Mouse (Mus musculus): ENCODE data around the gene Dgkh. TPM values are rescaled to one million over a fixed set of nuclear protein-coding genes. Genes with fewer than 3 reads are reported as not detected.
A peak's percentile ranks its signal among the peaks of the same experiment; 100 is the strongest.

Gene Dgkh
- polyA plus RNA-seq, 1 experiment, result 49.3 TPM

DNA sequence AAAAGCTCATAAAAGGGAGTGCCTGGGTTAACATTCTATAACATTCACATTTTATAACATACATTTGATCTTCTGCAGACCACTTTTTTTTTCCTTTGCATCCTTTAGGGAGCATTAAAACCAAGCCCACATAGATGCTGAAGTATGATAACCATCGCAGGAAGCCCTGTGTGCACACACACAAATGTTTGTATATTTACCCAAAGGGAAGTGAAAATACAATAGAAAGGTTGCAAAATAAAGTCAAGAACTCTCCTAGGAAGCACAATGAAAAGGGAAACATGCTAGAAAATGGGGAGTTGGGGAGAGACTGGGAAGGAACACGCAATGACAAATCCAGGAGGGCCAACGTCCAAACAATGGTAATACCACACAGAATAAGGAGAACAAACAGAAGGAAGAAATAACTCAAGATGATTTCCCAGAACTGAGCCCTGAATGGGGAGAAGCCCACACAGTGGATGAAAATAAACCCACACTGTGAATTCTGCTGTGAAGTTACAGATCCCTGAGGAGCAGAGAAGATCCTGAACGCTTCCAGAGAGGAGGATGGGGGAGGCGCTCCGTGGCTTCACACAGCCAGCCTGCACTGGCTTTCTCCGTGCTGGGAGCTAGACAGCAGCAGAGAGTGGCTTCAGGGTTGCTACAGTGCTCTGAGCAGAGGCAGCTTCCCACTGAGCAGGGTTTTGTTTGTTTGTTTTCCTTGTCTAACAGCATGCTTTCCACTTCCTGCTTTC is 54.6 kb downstream of the Dgkh start:
- no peak overlapping the region for H3K4me3 ChIP-seq (ENCODE audit: control insufficient read depth, low read depth, low read length)
- no peak overlapping the region for H3K27ac ChIP-seq (ENCODE audit: control insufficient read depth, insufficient read depth, low read depth, low read length)
- no peaks in the 10 kb centered on the region for H3K36me3 ChIP-seq (ENCODE audit: control insufficient read depth, insufficient read depth, low read length)
- no peaks in the 10 kb centered on the region for H3K4me1 ChIP-seq (ENCODE audit: control insufficient read depth, insufficient read depth, low read length)
- H3K27me3 ChIP-seq (ENCODE audit: control insufficient read depth, insufficient read depth, low read length), result no peaks in the 10 kb centered on the region
- TF ChIP-seq POLR2A (IDR thresholded peaks at IDR 0.05; ENCODE audit: control insufficient read depth, low read depth, low read length), result no peak
- no peak for TF ChIP-seq CTCF (IDR thresholded peaks at IDR 0.05; ENCODE audit: control insufficient read depth, insufficient read depth, insufficient replicate concordance, low read depth, low read length)

DNA sequence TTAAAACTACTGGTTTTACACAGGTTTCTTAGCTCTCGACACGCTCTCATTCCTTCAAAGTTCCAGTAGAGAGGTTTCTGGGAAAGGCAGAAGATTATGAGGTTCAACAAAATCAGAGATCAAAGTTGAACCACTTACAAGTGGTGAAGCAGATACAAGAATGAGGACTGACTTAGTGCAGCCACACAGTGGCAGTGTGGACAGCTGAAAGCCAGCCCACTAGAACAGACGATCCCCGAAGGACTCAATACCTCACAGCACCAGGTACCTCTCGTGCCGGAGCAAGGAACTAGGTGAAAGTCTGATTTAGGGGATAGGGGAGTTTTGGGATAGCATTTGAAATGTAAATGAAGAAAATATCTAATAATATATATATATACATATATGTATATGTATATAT is 56.1 kb downstream of the Dgkh start:
- no peak for TF ChIP-seq POLR2A (IDR thresholded peaks at IDR 0.05; ENCODE audit: control insufficient read depth, low read depth, low read length)
- no peak for TF ChIP-seq CTCF (IDR thresholded peaks at IDR 0.05; ENCODE audit: control insufficient read depth, insufficient read depth, insufficient replicate concordance, low read depth, low read length)
- Histone ChIP-seq H3K4me3 (ENCODE audit: control insufficient read depth, low read depth, low read length) (no peak overlapping the region), H3K27me3 (ENCODE audit: control insufficient read depth, insufficient read depth, low read length) (no peaks in the 10 kb centered on the region)

DNA sequence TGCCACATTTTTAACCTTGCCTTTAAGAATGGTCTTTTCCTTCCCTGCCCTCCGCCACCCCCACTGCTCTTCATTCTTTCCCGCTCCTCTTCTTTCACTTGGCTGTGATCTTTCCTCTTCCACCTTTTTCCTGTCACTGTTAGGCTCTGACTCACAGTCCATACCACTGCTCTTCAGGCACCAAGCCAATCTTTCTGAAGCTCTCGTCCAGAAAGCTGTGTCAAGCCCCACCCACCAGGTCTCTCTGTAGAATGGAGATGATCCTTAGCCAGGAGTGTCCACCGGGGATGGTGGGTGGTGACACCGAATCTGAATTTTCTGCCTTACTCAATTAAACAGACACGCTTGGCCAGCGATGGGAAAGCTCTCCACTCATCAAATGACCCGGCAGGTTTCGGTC is 58.0 kb downstream of the Dgkh start:
- H3K27me3 ChIP-seq (ENCODE audit: control insufficient read depth, insufficient read depth, low read length), result no peaks in the 10 kb centered on the region
- no peak for TF ChIP-seq CTCF (IDR thresholded peaks at IDR 0.05; ENCODE audit: control insufficient read depth, insufficient read depth, insufficient replicate concordance, low read depth, low read length)
- TF ChIP-seq POLR2A (IDR thresholded peaks at IDR 0.05; ENCODE audit: control insufficient read depth, low read depth, low read length), result no peak
- H3K36me3 ChIP-seq (ENCODE audit: control insufficient read depth, insufficient read depth, low read length), result no peaks in the 10 kb centered on the region
- no peak overlapping the region for H3K4me3 ChIP-seq (ENCODE audit: control insufficient read depth, low read depth, low read length)
- no peaks in the 10 kb centered on the region for H3K4me1 ChIP-seq (ENCODE audit: control insufficient read depth, insufficient read depth, low read length)
- no peak overlapping the region for H3K27ac ChIP-seq (ENCODE audit: control insufficient read depth, insufficient read depth, low read depth, low read length)

More for the DNA sequence above, 56.1 kb downstream of the Dgkh start:
- Histone ChIP-seq H3K27ac (ENCODE audit: control insufficient read depth, insufficient read depth, low read depth, low read length) (no peak overlapping the region), H3K36me3 (ENCODE audit: control insufficient read depth, insufficient read depth, low read length) (no peaks in the 10 kb centered on the region), H3K4me1 (ENCODE audit: control insufficient read depth, insufficient read depth, low read length) (no peaks in the 10 kb centered on the region)

DNA sequence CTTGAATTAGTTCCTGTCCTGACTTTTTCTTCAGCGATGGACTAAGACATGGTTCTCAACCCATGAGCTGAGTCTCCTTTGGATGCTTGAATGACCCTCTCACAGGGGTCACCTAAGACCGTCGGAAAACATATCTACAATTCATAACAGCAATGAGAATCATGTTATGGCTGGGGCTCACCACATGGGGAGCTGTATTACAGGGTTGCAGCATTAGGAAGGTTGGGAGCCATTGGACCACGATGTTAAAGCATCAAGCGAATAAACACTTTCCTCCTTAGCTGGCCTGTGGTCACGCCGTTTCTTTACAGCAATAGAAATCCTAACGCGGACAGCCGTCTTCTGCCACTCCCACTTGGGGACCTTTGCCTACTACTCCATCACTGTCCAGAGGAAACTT is 62.6 kb downstream of the Dgkh start:
- H3K36me3 ChIP-seq (ENCODE audit: control insufficient read depth, insufficient read depth, low read length), result no peaks in the 10 kb centered on the region
- H3K27me3 ChIP-seq (ENCODE audit: control insufficient read depth, insufficient read depth, low read length), result no peaks in the 10 kb centered on the region
- TF ChIP-seq CTCF (IDR thresholded peaks at IDR 0.05; ENCODE audit: control insufficient read depth, insufficient read depth, insufficient replicate concordance, low read depth, low read length), result no peak
- no peak for TF ChIP-seq POLR2A (IDR thresholded peaks at IDR 0.05; ENCODE audit: control insufficient read depth, low read depth, low read length)
- no peaks in the 10 kb centered on the region for H3K4me1 ChIP-seq (ENCODE audit: control insufficient read depth, insufficient read depth, low read length)
- H3K27ac ChIP-seq (ENCODE audit: control insufficient read depth, insufficient read depth, low read depth, low read length), result no peak overlapping the region
- no peak overlapping the region for H3K4me3 ChIP-seq (ENCODE audit: control insufficient read depth, low read depth, low read length)

- no peak for TF ChIP-seq POLR2A (IDR thresholded peaks at IDR 0.05; ENCODE audit: control insufficient read depth, low read depth, low read length)
- TF ChIP-seq CTCF (IDR thresholded peaks at IDR 0.05; ENCODE audit: control insufficient read depth, insufficient read depth, insufficient replicate concordance, low read depth, low read length), result peak; percentile 64; the same call in 1 of the 2 replicates
- Histone ChIP-seq H3K4me1 (ENCODE audit: control insufficient read depth, insufficient read depth, low read length) (no peaks in the 10 kb centered on the region), H3K36me3 (ENCODE audit: control insufficient read depth, insufficient read depth, low read length) (no peaks in the 10 kb centered on the region), H3K27ac (ENCODE audit: control insufficient read depth, insufficient read depth, low read depth, low read length) (no peak overlapping the region), H3K4me3 (ENCODE audit: control insufficient read depth, low read depth, low read length) (no peak overlapping the region), H3K27me3 (ENCODE audit: control insufficient read depth, insufficient read depth, low read length) (no peaks in the 10 kb centered on the region)
These were observed 64.3 kb downstream of the Dgkh start for GRCm38 (mm10) chr14:78668291-78668690.

- Histone ChIP-seq H3K4me3 (ENCODE audit: control insufficient read depth, low read depth, low read length) (no peak overlapping the region), H3K27me3 (ENCODE audit: control insufficient read depth, insufficient read depth, low read length) (no peaks in the 10 kb centered on the region), H3K36me3 (ENCODE audit: control insufficient read depth, insufficient read depth, low read length) (no peaks in the 10 kb centered on the region), H3K27ac (ENCODE audit: control insufficient read depth, insufficient read depth, low read depth, low read length) (no peak overlapping the region), H3K4me1 (ENCODE audit: control insufficient read depth, insufficient read depth, low read length) (no peaks in the 10 kb centered on the region)
- TF ChIP-seq POLR2A (IDR thresholded peaks at IDR 0.05; ENCODE audit: control insufficient read depth, low read depth, low read length) (no peak), CTCF (IDR thresholded peaks at IDR 0.05; ENCODE audit: control insufficient read depth, insufficient read depth, insufficient replicate concordance, low read depth, low read length) (no peak)
These were observed 64.8 kb downstream of the Dgkh start for GRCm38 (mm10) chr14:78667763-78668162.

- Histone ChIP-seq H3K27me3 (ENCODE audit: control insufficient read depth, insufficient read depth, low read length) (no peaks in the 10 kb centered on the region), H3K4me1 (ENCODE audit: control insufficient read depth, insufficient read depth, low read length) (no peaks in the 10 kb centered on the region)
- TF ChIP-seq CTCF (IDR thresholded peaks at IDR 0.05; ENCODE audit: control insufficient read depth, insufficient read depth, insufficient replicate concordance, low read depth, low read length) (no peak), POLR2A (IDR thresholded peaks at IDR 0.05; ENCODE audit: control insufficient read depth, low read depth, low read length) (no peak)
These were observed 69.9 kb downstream of the Dgkh start for GRCm38 (mm10) chr14:78662641-78663040.

More at GRCm38 (mm10) chr14:78662641-78663040, 69.9 kb downstream of the Dgkh start:
- Histone ChIP-seq H3K36me3 (ENCODE audit: control insufficient read depth, insufficient read depth, low read length) (no peaks in the 10 kb centered on the region), H3K4me3 (ENCODE audit: control insufficient read depth, low read depth, low read length) (no peak overlapping the region), H3K27ac (ENCODE audit: control insufficient read depth, insufficient read depth, low read depth, low read length) (no peak overlapping the region)
